8 mouse cellular contexts compared by ENCODE assay signal in the genomic region with DNA sequence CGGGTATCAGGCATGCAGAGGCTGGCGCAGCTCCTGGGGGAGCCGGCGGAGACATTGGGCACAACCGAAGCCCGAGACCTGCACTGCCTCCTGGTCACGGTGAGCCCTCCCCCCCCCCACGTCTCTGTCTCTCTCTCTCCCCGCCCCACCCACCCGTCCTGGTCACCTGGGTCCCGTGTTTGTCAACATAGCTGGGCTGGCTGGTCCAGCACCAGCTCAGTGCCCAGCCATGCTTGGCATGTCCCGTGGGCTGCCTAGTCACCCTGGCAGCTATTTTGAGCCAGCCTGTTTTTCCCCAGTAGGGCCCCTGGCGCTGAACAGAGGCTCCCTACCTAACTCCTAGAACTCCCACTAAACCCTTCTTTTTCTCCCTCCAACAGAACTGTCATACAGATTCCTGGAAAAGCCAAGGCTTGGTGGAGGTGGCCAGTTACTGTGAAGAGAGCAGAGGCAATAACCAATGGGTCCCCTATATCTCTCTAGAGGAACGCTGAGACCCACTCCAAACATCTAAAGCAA. TPM values are rescaled to one million over a fixed set of nuclear protein-coding genes. Genes with fewer than 3 reads are reported as not detected.
A peak's percentile ranks its signal among the peaks of the same experiment; 100 is the strongest.
DNase-seq lines count a peak whose midpoint lies in the region; ATAC-seq and TF ChIP-seq lines count a peak whose summit lies in the region.

No protein-coding gene starts in this region.

- peak overlapping the region; percentile 73 for H3K4me2 ChIP-seq in CH12.LX (ENCODE audit: insufficient read depth, low read depth, poor library complexity, severe bottlenecking)
- peak overlapping the region; percentile 99 for H3K4me2 ChIP-seq in forebrain, embryonic 15.5 days (replicated peaks)
- peak overlapping the region; percentile 96 for H3K4me2 ChIP-seq in intestine, embryonic 15.5 days (replicated peaks)

- no peak for TF ChIP-seq CTCF in CH12.LX (conservative IDR thresholded peaks at IDR 0.05 in 1 of 2, IDR thresholded peaks at IDR 0.05 in 1 of 2; ENCODE audit: low read depth in 2 of 2, low read length in 2 of 2)

- H3K27ac ChIP-seq in CH12.LX (ENCODE audit: insufficient read depth, low read depth) (peak overlapping the region; percentile 41; the same call in 1 of the 2 replicates), macrophage (peak overlapping the region; percentile 82)
- H3K27ac ChIP-seq in forebrain, embryonic 15.5 days (replicated peaks) = no peak overlapping the region
- no peak overlapping the region for H3K27ac ChIP-seq in intestine, embryonic 15.5 days

- no peaks in the 10 kb centered on the region for H3K9me3 ChIP-seq in CH12.LX (replicated peaks; ENCODE audit: low read length)
- H3K9me3 ChIP-seq in forebrain, embryonic 15.5 days = no peaks in the 10 kb centered on the region
- H3K9me3 ChIP-seq in intestine, embryonic 15.5 days = no peaks in the 10 kb centered on the region

- peak overlapping the region; percentile 64 to 96 (median 89) for H3K4me3 ChIP-seq in CH12.LX (replicated peaks in 1 of 3; ENCODE audit: low read depth in 2 of 3, low read length in 2 of 3, poor library complexity in 1 of 3)
- H3K4me3 ChIP-seq in forebrain, embryonic 15.5 days = peak overlapping the region; percentile 56
- peak overlapping the region; percentile 60 for H3K4me3 ChIP-seq in intestine, embryonic 15.5 days (replicated peaks)
- peak overlapping the region; percentile 86 for H3K4me3 ChIP-seq in macrophage (ENCODE audit: inconsistent target)

- peaks cover 3 to 14% of the 10 kb centered on the region in 2 experiments for H3K36me3 ChIP-seq in CH12.LX (replicated peaks in 1 of 2; ENCODE audit: control insufficient read depth in 1 of 2, insufficient read depth in 1 of 2, low read length in 1 of 2)
- no peaks in the 10 kb centered on the region for H3K36me3 ChIP-seq in forebrain, embryonic 15.5 days
- H3K36me3 ChIP-seq in intestine, embryonic 15.5 days = no peaks in the 10 kb centered on the region
- H3K36me3 ChIP-seq in macrophage (ENCODE audit: inconsistent target) = no peaks in the 10 kb centered on the region

- peak; percentile 54 to 59 for DNase-seq in cerebellum, postnatal 10 days
- DNase-seq in cerebellum, adult 9-11 months = no peak
- DNase-seq in CH12.LX (ENCODE audit: extremely low read depth) = no peak
- DNase-seq in layer of hippocampus, postnatal 14 days (ENCODE audit: low spot score in 2 of 2) = no peak
- DNase-seq in spleen, adult 18-20 months = no peak

- TF ChIP-seq POLR2A in CH12.LX (IDR thresholded peaks at IDR 0.05; ENCODE audit: low read depth, low read length) = no peak

- ATAC-seq in forebrain, embryonic 15.5 days (replicated peaks) = no peak
- ATAC-seq in intestine, embryonic 15.5 days = no peak

- H3K27me3 ChIP-seq in CH12.LX (replicated peaks) = peaks cover 7% of the 10 kb centered on the region
- H3K27me3 ChIP-seq in forebrain, embryonic 15.5 days = peaks cover 52% of the 10 kb centered on the region
- H3K27me3 ChIP-seq in intestine, embryonic 15.5 days (replicated peaks) = peaks cover 5% of the 10 kb centered on the region; the same call in 1 of the 2 replicates

- in situ Hi-C loops in CH12.LX (cut with MboI; ENCODE audit: low pct_ligation_motif_present, low pct_unique_long_range_greater_than_20kb, low sequenced_read_pairs) = loop anchor here (5.0 kb wide), 1 partner anchor 36 kb away; no protein-coding TSS in a partner anchor

- H3K79me2 ChIP-seq in CH12.LX (replicated peaks; ENCODE audit: control insufficient read depth, extremely low read depth, insufficient read depth, poor library complexity, severe bottlenecking) (peaks cover 9% of the 10 kb centered on the region), macrophage (ENCODE audit: inconsistent target) (peaks cover 22% of the 10 kb centered on the region)

- 4% methylated on average over 14 of the region's 14 CpGs for WGBS in forebrain, embryonic 15.5 days
- WGBS in intestine, embryonic 15.5 days = 20% methylated on average over 12 of the region's 14 CpGs
- 29% methylated on average over 11 of the region's 14 CpGs for WGBS in macrophage (ENCODE audit: missing documents)

- TF ChIP-seq EP300 in CH12.LX (IDR thresholded peaks at IDR 0.05; ENCODE audit: low read length) = no peak

- TF ChIP-seq RAD21 in CH12.LX (IDR thresholded peaks at IDR 0.05; ENCODE audit: low read depth, low read length) = no peak

- H3K4me1 ChIP-seq in CH12.LX (ENCODE audit: control insufficient read depth in 1 of 2, insufficient read depth in 2 of 2) = peaks cover 25 to 69% of the 10 kb centered on the region in 2 experiments
- H3K4me1 ChIP-seq in forebrain, embryonic 15.5 days = peaks cover 61% of the 10 kb centered on the region
- peaks cover 62% of the 10 kb centered on the region for H3K4me1 ChIP-seq in intestine, embryonic 15.5 days (replicated peaks)

- dilution Hi-C loops in CH12.LX (cut with MboI; ENCODE audit: extremely low pct_ligation_motif_present, extremely low pct_unique_long_range_greater_than_20kb, low sequenced_read_pairs) = no loop called here

- peak overlapping the region; percentile 80 for H3K9ac ChIP-seq in CH12.LX (ENCODE audit: insufficient read depth, low read depth)
- H3K9ac ChIP-seq in forebrain, embryonic 15.5 days (replicated peaks) = peak overlapping the region; percentile 56; the same call in 1 of the 2 replicates
- peak overlapping the region; percentile 78 for H3K9ac ChIP-seq in intestine, embryonic 15.5 days

TF ChIP-seq in CH12.LX, 34 proteins besides CTCF, POLR2A, EP300 and RAD21 (continues in another document):
- TF ChIP-seq SIN3A (IDR thresholded peaks at IDR 0.05; ENCODE audit: low read length) (0 out of 2 replicates have a peak, but pooled peaks have one; percentile 16), MYC (IDR thresholded peaks at IDR 0.05; ENCODE audit: low read depth, low read length) (no peak), MXI1 (IDR thresholded peaks at IDR 0.05; ENCODE audit: low read depth, low read length) (0 out of 2 replicates have a peak, but pooled peaks have one; percentile 24), SMC3 (IDR thresholded peaks at IDR 0.05; ENCODE audit: low read depth, low read length) (no peak), UBTF (IDR thresholded peaks at IDR 0.05; ENCODE audit: low read depth, low read length) (no peak), JUND (conservative IDR thresholded peaks at IDR 0.05; ENCODE audit: low read depth, low read length) (no peak), ZC3H11A (IDR thresholded peaks at IDR 0.05; ENCODE audit: low read depth, low read length) (no peak), BHLHE40 (IDR thresholded peaks at IDR 0.05; ENCODE audit: low read depth, low read length) (no peak), MAZ (IDR thresholded peaks at IDR 0.05; ENCODE audit: low read depth, low read length) (no peak), ELF1 (IDR thresholded peaks at IDR 0.05; ENCODE audit: low read depth, low read length) (no peak)

RNA-seq across cellular contexts. Expression of a gene that starts 1.3 kb away (rescaled TPM):
- total RNA-seq in CH12.LX (2012; rRNA removed) (36.2 and 52.5 TPM in 2 replicates), CH12.LX (2014; rRNA removed) (19.3 and 24.4 TPM in 2 replicates)
- polyA plus RNA-seq in CH12.LX (2012; ENCODE audit: insufficient read length, low read depth) (14.9 and 16.4 TPM in 2 replicates), macrophage (2018) (45.9 to 89.8 TPM (median 71.3 TPM) in 3 replicates)
- 5.5 and 5.9 TPM in 2 replicates for polyA plus RNA-seq in forebrain, embryonic 15.5 days (2015; fragmentation: Nextera tagmentation; extraction: Ambion mirVana)
- 26.6 and 29.9 TPM in 2 replicates for polyA plus RNA-seq in intestine, embryonic 15.5 days (2015; fragmentation: Nextera tagmentation; extraction: Ambion mirVana)
- total RNA-seq in macrophage (2018; cell fraction: chromatin; rRNA removed) = 1,000 to 10,000 TPM in 1 of 26 experiments, 100 to 1,000 TPM in 25; 108 to 1,046 (median 613) TPM
- 100 to 1,000 TPM; 117 to 845 (median 491) TPM for total RNA-seq in macrophage (2018; cell fraction: cytosol; rRNA removed)
- total RNA-seq in macrophage (2018; cell fraction: nucleus; rRNA removed) = 1,000 to 10,000 TPM in 14 of 26 experiments, 100 to 1,000 TPM in 12; 109 to 1,748 (median 1,022) TPM
- 10 to 100 TPM; 14.0 to 17.6 TPM for total RNA-seq in layer of hippocampus, postnatal 14 days (2021)

RNA-seq across cellular contexts. Expression of a gene that starts 13.2 kb away (rescaled TPM):
- total RNA-seq in CH12.LX (2012; rRNA removed) (23.6 and 25.8 TPM in 2 replicates), CH12.LX (2014; rRNA removed) (22.2 and 23.7 TPM in 2 replicates)
- polyA plus RNA-seq in CH12.LX (2012; ENCODE audit: insufficient read length, low read depth) (20.7 and 23.6 TPM in 2 replicates), macrophage (2018) (6.2 to 17.4 TPM (median 7.2 TPM) in 3 replicates)
- polyA plus RNA-seq in forebrain, embryonic 15.5 days (2015; fragmentation: Nextera tagmentation; extraction: Ambion mirVana) = 50.6 and 53.5 TPM in 2 replicates
- 41.0 and 42.6 TPM in 2 replicates for polyA plus RNA-seq in intestine, embryonic 15.5 days (2015; fragmentation: Nextera tagmentation; extraction: Ambion mirVana)
- total RNA-seq in macrophage (2018; cell fraction: chromatin; rRNA removed) = 10 to 100 TPM in 19 of 26 experiments, 1 to 10 TPM in 7; 5.1 to 30.1 (median 12.9) TPM
- 1 to 10 TPM; 4.0 to 9.6 (median 7.0) TPM for total RNA-seq in macrophage (2018; cell fraction: cytosol; rRNA removed)
- total RNA-seq in macrophage (2018; cell fraction: nucleus; rRNA removed) = 10 to 100 TPM in 10 of 26 experiments, 1 to 10 TPM in 16; 4.9 to 32.4 (median 8.3) TPM
- total RNA-seq in layer of hippocampus, postnatal 14 days (2021) = 10 to 100 TPM; 18.2 to 21.5 TPM

RNA-seq across cellular contexts. Expression of a gene that starts 30.4 kb away (rescaled TPM):
- total RNA-seq in CH12.LX (2012; rRNA removed) (279 and 313 TPM in 2 replicates), CH12.LX (2014; rRNA removed) (137 and 139 TPM in 2 replicates)
- polyA plus RNA-seq in CH12.LX (2012; ENCODE audit: insufficient read length, low read depth) (292 and 344 TPM in 2 replicates), macrophage (2018) (25.5 to 160 TPM (median 109 TPM) in 3 replicates)
- 326 and 357 TPM in 2 replicates for polyA plus RNA-seq in forebrain, embryonic 15.5 days (2015; fragmentation: Nextera tagmentation; extraction: Ambion mirVana)
- 363 and 364 TPM in 2 replicates for polyA plus RNA-seq in intestine, embryonic 15.5 days (2015; fragmentation: Nextera tagmentation; extraction: Ambion mirVana)
- 10 to 100 TPM in 23 of 26 experiments, 1 to 10 TPM in 3; 5.7 to 41.2 (median 21.0) TPM for total RNA-seq in macrophage (2018; cell fraction: chromatin; rRNA removed)
- total RNA-seq in macrophage (2018; cell fraction: cytosol; rRNA removed) = 100 to 1,000 TPM in 1 of 26 experiments, 10 to 100 TPM in 25; 56.5 to 101 (median 78.3) TPM
- total RNA-seq in macrophage (2018; cell fraction: nucleus; rRNA removed) = 10 to 100 TPM; 14.0 to 62.1 (median 35.5) TPM
- total RNA-seq in layer of hippocampus, postnatal 14 days (2021) = 100 to 1,000 TPM; 161 to 172 TPM

RNA-seq across cellular contexts. Expression of a gene that starts 59.6 kb away (rescaled TPM):
- total RNA-seq in CH12.LX (2012; rRNA removed) (0.04 TPM in 1 of 2 replicates, not detected in the other), CH12.LX (2014; rRNA removed) (not detected in 2 replicates)
- polyA plus RNA-seq in CH12.LX (2012; ENCODE audit: insufficient read length, low read depth) (0.07 TPM in 1 of 2 replicates, not detected in the other), macrophage (2018) (not detected in 3 replicates)
- 0.06 and 0.15 TPM in 2 replicates for polyA plus RNA-seq in forebrain, embryonic 15.5 days (2015; fragmentation: Nextera tagmentation; extraction: Ambion mirVana)
- polyA plus RNA-seq in intestine, embryonic 15.5 days (2015; fragmentation: Nextera tagmentation; extraction: Ambion mirVana) = 0.05 TPM in 1 of 2 replicates, not detected in the other
- total RNA-seq in macrophage (2018; cell fraction: chromatin; rRNA removed) = not detected
- not detected for total RNA-seq in macrophage (2018; cell fraction: cytosol; rRNA removed)
- not detected for total RNA-seq in macrophage (2018; cell fraction: nucleus; rRNA removed)
- total RNA-seq in layer of hippocampus, postnatal 14 days (2021) = under 1 TPM; 0.38 to 0.44 TPM

Comparison
In these comparisons a context has a peak if more than half of its experiments do, and no peak if none do; other contexts are left out.
1. DNase-seq: peak in cerebellum, postnatal 10 days (2 of 2); none in cerebellum, adult 9-11 months (single experiment), CH12.LX (single experiment), layer of hippocampus, postnatal 14 days (0 of 2) and spleen, adult 18-20 months (0 of 2).
2. H3K27ac ChIP-seq: peak in CH12.LX (single experiment) and macrophage (single experiment); none in forebrain, embryonic 15.5 days (single experiment) and intestine, embryonic 15.5 days (single experiment).
3. Peak in every context shown above with its lines, with median percentiles within 50 percentile points of each other: H3K4me2 ChIP-seq, H3K4me3 ChIP-seq and H3K9ac ChIP-seq.